Mouse (Mus musculus) intestine, postnatal 0 days (tissue): ENCODE results near the gene Ccdc70. TPM values are rescaled to one million over a fixed set of nuclear protein-coding genes. Genes with fewer than 3 reads are reported as not detected.
"Not testable (repeated sequence)": the region's sequence is repeated elsewhere in the genome, so short reads cannot be mapped to it uniquely, and the experiment has no call there.

ENCODE experiments used
- ATAC-seq: fragments of 200-750 bp; cut with Nextera tagmentation; 2 replicates; pipeline ENCODE4 v1.8.0; 2017; ENCODE audit warnings: mild to moderate bottlenecking, moderate TSS enrichment, moderate library complexity
- H3K27ac ChIP-seq: fragments of 300-500 bp; sonication (generic); 2 replicates; pipeline ENCODE4 v1.5.1; 2014; ENCODE audit warnings: mild to moderate bottlenecking, low read depth, low read length, moderate library complexity
- H3K27me3 ChIP-seq: fragments of 300-500 bp; sonication (generic); replicated peaks from 2 replicates; pipeline ENCODE4 v1.6.1; 2014; ENCODE audit warnings: low read length, mixed read lengths; ENCODE audit not compliant: control insufficient read depth, insufficient read depth
- H3K36me3 ChIP-seq: fragments of 300-500 bp; sonication (generic); 2 replicates; pipeline ENCODE4 v1.6.1; 2014; ENCODE audit warnings: mild to moderate bottlenecking, moderate library complexity; ENCODE audit not compliant: control insufficient read depth, insufficient read depth
- H3K4me1 ChIP-seq: fragments of 300-500 bp; sonication (generic); replicated peaks from 2 replicates; pipeline ENCODE4 v1.6.1; 2014; ENCODE audit warnings: antibody characterized with exemption, low read length, mixed read lengths; ENCODE audit not compliant: control insufficient read depth, insufficient read depth
- H3K4me2 ChIP-seq: fragments of 300-500 bp; sonication (generic); replicated peaks from 2 replicates; pipeline ENCODE4 v1.6.1; 2014; ENCODE audit warnings: low read depth, mild to moderate bottlenecking, moderate library complexity
- H3K4me3 ChIP-seq: fragments of 300-500 bp; sonication (generic); 2 replicates; pipeline ENCODE4 v1.5.1; 2014; ENCODE audit warnings: low read depth, low read length
- H3K9ac ChIP-seq: fragments of 300-500 bp; sonication (generic); 2 replicates; pipeline ENCODE4 v1.6.1; 2014; ENCODE audit warnings: mild to moderate bottlenecking, low read depth, low read length
- H3K9me3 ChIP-seq: fragments of 300-500 bp; sonication (generic); 2 replicates; pipeline ENCODE4 v1.6.1; 2016; ENCODE audit warnings: mixed run types; ENCODE audit not compliant: control insufficient read depth
- CTCF ChIP-seq: sonication (generic); IDR thresholded peaks from 2 replicates; pipeline ENCODE4 v1.5.1; 2016; ENCODE audit warnings: low read depth, mild to moderate bottlenecking, control low read depth, antibody characterized with exemption, moderate library complexity
- WGBS: fragments of 180-500 bp; shearing (Covaris S2); extraction: QIAGEN DNeasy Blood & Tissue Kit; methylation state at CpG from one replicate; pipeline ENCODE4 v1.1.7; 2014; 5-methylcytosine and 5-hydroxymethylcytosine counted together
- polyA plus RNA-seq: library from polyadenylated mRNA; unstranded; fragments of >200 nt; fragmentation: Nextera tagmentation; extraction: Ambion mirVana; gene quantifications from 2 replicates; pipeline ENCODE4 v1.2.1, GENCODE M21; 2015

Ccdc70 gene
- polyA plus RNA-seq, result not detected in 2 replicates

- Histone ChIP-seq H3K36me3 (no peaks in the 10 kb centered on the region), H3K27ac (no peak within 1 kb of the TSS), H3K9me3 (no peaks in the 10 kb centered on the region), H3K4me2 (no peak within 1 kb of the TSS), H3K4me3 (no peak within 1 kb of the TSS), H3K27me3 (no peaks in the 10 kb centered on the region), H3K4me1 (no peaks in the 10 kb centered on the region), H3K9ac (no peak within 1 kb of the TSS)
- 79% methylated on average over 3 of the region's 3 CpGs for WGBS
- no peak for ATAC-seq
- no peak for TF ChIP-seq CTCF
These were observed at the start of gene Ccdc70 for GRCm38 (mm10) chr8:21969475-21969874. Gene Ccdc70 (plus strand): TSS chr8:21969775.

- not testable (repeated sequence) for H3K4me1 ChIP-seq, H3K4me3 ChIP-seq, H3K27ac ChIP-seq, H3K9me3 ChIP-seq, ATAC-seq, H3K4me2 ChIP-seq, H3K27me3 ChIP-seq, H3K36me3 ChIP-seq, H3K9ac ChIP-seq
- WGBS, result 85% methylated on average over 3 of the region's 3 CpGs
These were observed 38.8 kb upstream of the Ccdc70 start for GRCm38 (mm10) chr8:21930754-21931153.

GRCm38 (mm10) chr8:21932610-21933009, 37.0 kb upstream of the Ccdc70 start, which contains the start of gene Defb15:
Gene Defb15 (minus strand): TSS chr8:21932710.
- H3K27me3 ChIP-seq, result no peaks in the 10 kb centered on the region
- no peak within 1 kb of the TSS for H3K4me2 ChIP-seq
- no peak within 1 kb of the TSS for H3K4me3 ChIP-seq
- H3K9ac ChIP-seq, result no peak within 1 kb of the TSS
- no peak for ATAC-seq
- TF ChIP-seq CTCF, result no peak
- no peaks in the 10 kb centered on the region for H3K9me3 ChIP-seq
- 91% methylated on average over 6 of the region's 6 CpGs for WGBS
- no peaks in the 10 kb centered on the region for H3K36me3 ChIP-seq
- H3K4me1 ChIP-seq, result no peaks in the 10 kb centered on the region
- no peak within 1 kb of the TSS for H3K27ac ChIP-seq

DNA sequence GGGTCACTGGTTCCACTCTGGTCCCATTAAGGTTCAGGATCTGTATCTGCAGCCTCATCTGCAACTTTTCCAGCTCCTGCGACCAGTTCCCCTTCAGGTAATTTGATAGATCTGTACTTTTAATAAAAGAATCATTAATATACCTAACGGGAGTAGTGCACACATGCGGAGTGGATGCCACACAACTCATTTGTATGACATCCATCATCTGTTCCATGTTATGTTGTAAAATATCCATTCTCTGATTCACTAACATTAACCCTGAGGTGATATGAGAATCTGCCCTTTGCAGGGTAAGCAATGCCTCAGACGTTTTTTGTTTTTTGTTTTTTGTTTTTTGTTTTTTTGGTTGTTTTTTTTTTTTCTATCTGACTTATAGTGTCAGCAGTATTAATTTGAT, 31.5 kb upstream of the Ccdc70 start, which contains the start of gene Defb35:
TSS of gene Defb35 (plus strand) at position 301 of the 400 bp plus-strand sequence.
- not testable (repeated sequence) for ATAC-seq, H3K9me3 ChIP-seq, H3K27ac ChIP-seq, H3K27me3 ChIP-seq, H3K4me3 ChIP-seq, H3K4me2 ChIP-seq, H3K4me1 ChIP-seq, H3K36me3 ChIP-seq, H3K9ac ChIP-seq
- WGBS, result 85% methylated on average over 4 of the region's 4 CpGs

DNA sequence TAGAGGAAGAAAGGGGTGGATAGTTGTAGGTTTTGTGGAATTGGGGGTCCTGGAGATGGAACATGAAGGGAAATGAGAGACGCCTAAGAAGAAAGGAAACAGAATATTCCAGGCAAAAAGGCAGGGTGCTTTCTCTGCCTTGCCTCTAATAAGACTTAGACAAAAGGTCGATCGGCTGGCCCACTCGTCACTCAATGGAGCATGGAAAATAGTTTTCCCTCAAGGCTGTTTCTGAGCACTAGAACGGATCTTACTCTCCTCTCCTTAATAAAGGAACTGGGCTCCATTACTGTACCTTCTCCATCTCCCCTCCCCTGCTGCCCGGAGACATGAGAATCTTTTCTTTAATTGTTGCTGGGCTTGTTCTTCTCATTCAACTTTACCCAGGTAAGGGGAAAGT, 23.1 kb upstream of the Ccdc70 start, which contains the start of gene Defb13:
TSS of gene Defb13 (plus strand) at position 301 of the 400 bp plus-strand sequence.
- no peaks in the 10 kb centered on the region for H3K9me3 ChIP-seq
- no peak for ATAC-seq
- H3K27ac ChIP-seq, result no peak within 1 kb of the TSS
- no peak within 1 kb of the TSS for H3K4me3 ChIP-seq
- TF ChIP-seq CTCF, result no peak
- H3K36me3 ChIP-seq, result no peaks in the 10 kb centered on the region
- H3K27me3 ChIP-seq, result no peaks in the 10 kb centered on the region
- H3K4me1 ChIP-seq, result no peaks in the 10 kb centered on the region
- no peak within 1 kb of the TSS for H3K4me2 ChIP-seq
- no peak within 1 kb of the TSS for H3K9ac ChIP-seq
- 91% methylated on average over 6 of the region's 6 CpGs for WGBS

- no peaks in the 10 kb centered on the region for H3K9me3 ChIP-seq
- H3K4me1 ChIP-seq, result no peaks in the 10 kb centered on the region
- TF ChIP-seq CTCF, result no peak
- H3K4me2 ChIP-seq, result no peak overlapping the region
- H3K27ac ChIP-seq, result no peak overlapping the region
- H3K9ac ChIP-seq, result no peak overlapping the region
- no peaks in the 10 kb centered on the region for H3K36me3 ChIP-seq
- H3K4me3 ChIP-seq, result no peak overlapping the region
- whole genome bisulfite sequencing, result 58% methylated on average over 9 of the region's 9 CpGs
- H3K27me3 ChIP-seq, result no peaks in the 10 kb centered on the region
- ATAC-seq, result no peak
These were observed 22.1 kb upstream of the Ccdc70 start for GRCm38 (mm10) chr8:21947311-21948017.
